Mouse (Mus musculus) midbrain, embryonic 10.5 days (tissue): Measurements from ENCODE around the gene Pak4. TPM values are rescaled to one million over a fixed set of nuclear protein-coding genes. Genes with fewer than 3 reads are reported as not detected.

Source experiments
- DNase-seq: peaks from one replicate; pipeline ENCODE4 v3.0.0-alpha.2; 2017; ENCODE audit warnings: low spot score
- H3K27ac ChIP-seq: fragments of 300-500 bp; sonication (generic); replicated peaks from 2 replicates; pipeline ENCODE4 v1.5.1; 2016; ENCODE audit warnings: mild to moderate bottlenecking
- H3K27me3 ChIP-seq: fragments of 300-500 bp; sonication (generic); 2 replicates; pipeline ENCODE4 v1.6.1; 2016; ENCODE audit warnings: low read depth, mild to moderate bottlenecking; ENCODE audit not compliant: poor library complexity, severe bottlenecking
- H3K36me3 ChIP-seq: fragments of 300-500 bp; sonication (generic); 2 replicates; pipeline ENCODE4 v1.6.1; 2016; ENCODE audit warnings: mild to moderate bottlenecking, moderate library complexity
- H3K4me1 ChIP-seq: fragments of 300-500 bp; sonication (generic); 2 replicates; pipeline ENCODE4 v1.6.1; 2016
- H3K4me3 ChIP-seq: fragments of 300-500 bp; sonication (generic); 2 replicates; pipeline ENCODE4 v1.5.1; 2016; ENCODE audit warnings: mild to moderate bottlenecking, moderate library complexity
- H3K9me3 ChIP-seq: fragments of 300-500 bp; sonication (generic); replicated peaks from 2 replicates; pipeline ENCODE4 v1.6.1; 2016; ENCODE audit warnings: mild to moderate bottlenecking
- WGBS: fragments of 180-500 bp; shearing (Covaris S2); methylation state at CpG from one replicate; pipeline ENCODE4 v1.1.7; 2016; 5-methylcytosine and 5-hydroxymethylcytosine counted together
- polyA plus RNA-seq: library from polyadenylated mRNA; unstranded; fragments of >200 nt; fragmentation: Nextera tagmentation; extraction: Ambion mirVana; gene quantifications from 2 replicates; pipeline ENCODE4 v1.2.1, GENCODE M21; 2016

Gene Pak4
- polyA plus RNA-seq, 1 experiment from 2014 or later, result 66.4 TPM

DNA sequence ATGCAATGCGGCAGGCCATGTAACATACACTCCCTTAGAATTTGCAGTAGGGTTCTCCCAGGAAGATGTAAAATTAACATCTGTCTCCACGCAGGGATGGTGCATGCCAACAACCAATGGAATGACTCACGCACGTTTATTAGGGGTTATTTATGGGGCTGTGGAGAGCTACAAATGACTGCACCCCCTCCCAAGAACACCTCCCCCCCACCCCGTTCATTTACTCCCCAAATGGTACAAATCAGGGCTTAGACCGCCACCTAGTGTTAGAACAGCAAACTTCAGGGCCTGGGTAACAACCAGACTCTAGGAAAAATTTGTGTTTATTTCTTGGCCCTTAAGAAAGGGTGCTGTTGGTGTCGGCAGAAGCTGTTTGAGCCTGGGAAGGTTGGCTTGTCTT, 3.7 kb upstream of the Pak4 start:
- Histone ChIP-seq H3K9me3 (no peaks in the 10 kb centered on the region), H3K4me3 (no peak overlapping the region), H3K27ac (no peak overlapping the region), H3K27me3 (no peaks in the 10 kb centered on the region), H3K4me1 (peaks cover 17% of the 10 kb centered on the region), H3K36me3 (no peaks in the 10 kb centered on the region)
- DNase-seq, result peak; percentile 42
- 31% methylated on average over 7 of the region's 7 CpGs for WGBS

- Histone ChIP-seq H3K9me3 (no peaks in the 10 kb centered on the region), H3K27me3 (no peaks in the 10 kb centered on the region), H3K4me3 (no peak overlapping the region), H3K4me1 (peaks cover 23% of the 10 kb centered on the region), H3K27ac (no peak overlapping the region), H3K36me3 (no peaks in the 10 kb centered on the region)
- peak; percentile 65 for DNase-seq
- WGBS, result 17% methylated on average over 11 of the region's 11 CpGs
Observed at GRCm38 (mm10) chr7:28601029-28601428, 3.0 kb upstream of the Pak4 start.

GRCm38 (mm10) chr7:28598951-28599350, 966 bp upstream of the Pak4 start:
- DNase-seq, result no peak
- Histone ChIP-seq H3K27me3 (no peaks in the 10 kb centered on the region), H3K9me3 (no peaks in the 10 kb centered on the region), H3K4me3 (no peak overlapping the region), H3K36me3 (peaks cover 8% of the 10 kb centered on the region), H3K27ac (peak overlapping the region; percentile 93), H3K4me1 (peaks cover 44% of the 10 kb centered on the region)
- WGBS, result 67% methylated on average over 2 of the region's 2 CpGs

- peak overlapping the region; percentile 93 for H3K27ac ChIP-seq
Observed at GRCm38 (mm10) chr7:28597277-28597570, 761 bp downstream of the Pak4 start.

GRCm38 (mm10) chr7:28596436-28597276, 1.3 kb downstream of the Pak4 start:
- 44% methylated on average over 20 of the region's 20 CpGs for WGBS
- peak overlapping the region; percentile 93 for H3K27ac ChIP-seq
- H3K4me3 ChIP-seq, result peak overlapping the region; percentile 72
- H3K9me3 ChIP-seq, result no peaks in the 10 kb centered on the region
- H3K4me1 ChIP-seq, result peaks cover 66% of the 10 kb centered on the region
- H3K27me3 ChIP-seq, result no peaks in the 10 kb centered on the region
- DNase-seq, result peak; percentile 32
- H3K36me3 ChIP-seq, result peaks cover 8% of the 10 kb centered on the region

More at GRCm38 (mm10) chr7:28597277-28597570, 761 bp downstream of the Pak4 start:
- DNase-seq, result peak; percentile 17
- 15% methylated on average over 9 of the region's 9 CpGs for WGBS
- Histone ChIP-seq H3K4me1 (peaks cover 61% of the 10 kb centered on the region), H3K36me3 (peaks cover 8% of the 10 kb centered on the region), H3K9me3 (no peaks in the 10 kb centered on the region), H3K4me3 (peak overlapping the region; percentile 72), H3K27me3 (no peaks in the 10 kb centered on the region)

DNA sequence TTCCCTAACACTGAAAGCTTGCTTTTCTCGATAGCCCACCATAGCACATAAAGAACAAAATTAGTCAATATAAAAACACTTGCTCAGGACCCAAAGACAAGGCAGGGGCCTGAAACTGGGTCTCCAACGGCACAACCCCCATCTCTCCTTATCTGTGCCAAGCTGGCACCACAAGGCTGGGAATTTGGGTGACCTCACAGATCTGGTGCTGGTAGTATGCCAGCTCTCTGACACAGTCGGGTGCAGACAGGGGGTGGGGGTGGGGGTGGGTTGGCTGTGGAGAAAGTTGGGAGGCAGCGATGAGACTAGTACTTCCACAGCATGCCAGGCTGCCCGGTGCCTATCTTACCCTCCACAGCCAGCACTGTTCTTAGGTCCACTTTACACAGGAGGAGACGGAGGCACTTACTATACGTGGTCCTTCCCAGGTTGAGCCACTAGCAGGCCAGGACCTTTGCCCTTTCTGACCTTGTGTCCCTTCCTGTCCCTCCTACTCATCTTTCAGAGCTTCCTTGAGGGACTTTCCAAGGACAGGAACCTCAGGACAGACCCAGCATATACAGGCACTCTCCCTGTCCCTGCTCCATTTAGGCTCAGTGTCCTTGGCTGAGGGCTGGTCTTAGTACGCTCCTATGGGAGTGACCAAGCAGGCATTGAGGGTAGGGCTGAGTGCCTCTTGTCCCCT, 2.1 kb downstream of the Pak4 start:
- 76% methylated on average over 8 of the region's 8 CpGs for WGBS
- peak overlapping the region; percentile 72 for H3K4me3 ChIP-seq
- H3K36me3 ChIP-seq, result peaks cover 8% of the 10 kb centered on the region
- H3K27me3 ChIP-seq, result no peaks in the 10 kb centered on the region
- H3K27ac ChIP-seq, result peak overlapping the region; percentile 93
- peaks cover 72% of the 10 kb centered on the region for H3K4me1 ChIP-seq
- DNase-seq, result no peak
- H3K9me3 ChIP-seq, result no peaks in the 10 kb centered on the region

DNA sequence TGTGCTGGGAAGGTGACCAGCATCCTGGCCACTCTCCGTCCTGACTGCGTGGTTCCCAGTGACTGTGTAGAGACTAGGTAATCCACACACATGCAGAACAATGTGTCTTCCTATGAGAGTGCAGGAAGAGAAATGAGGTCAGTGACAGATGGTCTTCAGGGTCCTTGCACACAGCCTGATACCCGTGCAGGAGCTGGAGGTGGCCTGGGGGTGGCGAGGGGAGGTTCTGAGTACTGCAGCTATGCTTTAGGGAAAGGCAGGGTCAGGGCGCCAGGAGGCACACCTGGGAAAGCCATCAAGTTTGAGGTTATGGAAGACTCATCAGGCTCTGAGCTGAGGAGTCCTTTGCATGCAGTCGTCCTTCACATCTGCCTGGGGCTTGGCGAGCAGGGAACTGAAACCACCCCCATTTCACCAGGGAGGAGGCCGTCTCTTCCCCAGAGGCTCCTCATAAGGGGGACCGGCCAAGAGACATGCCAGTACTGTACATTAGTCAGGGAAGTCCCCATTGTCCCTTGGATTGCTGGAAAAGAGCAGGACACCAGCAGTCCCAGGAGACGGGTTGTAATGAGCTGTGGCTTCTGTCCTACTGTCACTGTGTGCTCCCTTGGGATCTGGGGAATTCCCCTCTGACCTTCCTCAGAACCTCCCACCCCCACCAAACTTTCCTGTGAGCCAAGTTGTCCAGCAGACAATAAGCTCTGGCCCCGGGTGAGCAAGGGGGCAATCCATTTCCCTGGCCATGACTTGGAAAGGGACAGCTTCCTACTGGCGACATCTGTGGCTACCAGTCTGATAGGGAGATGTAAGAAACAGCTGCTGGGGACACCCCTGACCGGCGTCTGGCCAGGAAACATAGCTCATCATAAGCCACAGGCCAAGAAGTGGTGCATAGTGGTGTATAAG, 4.5 kb downstream of the Pak4 start:
- no peaks in the 10 kb centered on the region for H3K9me3 ChIP-seq
- H3K27ac ChIP-seq, result 0 out of 2 replicates have a peak overlapping the region, but pooled peaks have one; percentile 9
- H3K4me3 ChIP-seq, result no peak overlapping the region
- no peaks in the 10 kb centered on the region for H3K27me3 ChIP-seq
- peaks cover 79% of the 10 kb centered on the region for H3K4me1 ChIP-seq
- H3K36me3 ChIP-seq, result peaks cover 8% of the 10 kb centered on the region
- WGBS, result 72% methylated on average over 14 of the region's 14 CpGs
- no peak for DNase-seq

- no peaks in the 10 kb centered on the region for H3K27me3 ChIP-seq
- DNase-seq, result no peak
- H3K36me3 ChIP-seq, result peaks cover 8% of the 10 kb centered on the region
- H3K4me3 ChIP-seq, result no peak overlapping the region
- H3K9me3 ChIP-seq, result no peaks in the 10 kb centered on the region
- H3K27ac ChIP-seq, result no peak overlapping the region
- 63% methylated on average over 1 of the region's 1 CpGs for WGBS
- H3K4me1 ChIP-seq, result peaks cover 88% of the 10 kb centered on the region
Observed at GRCm38 (mm10) chr7:28591862-28592261, 6.1 kb downstream of the Pak4 start.

GRCm38 (mm10) chr7:28587644-28588043, 10.3 kb downstream of the Pak4 start:
- Histone ChIP-seq H3K9me3 (no peaks in the 10 kb centered on the region), H3K27me3 (no peaks in the 10 kb centered on the region), H3K4me1 (peaks cover 76% of the 10 kb centered on the region), H3K4me3 (no peak overlapping the region), H3K36me3 (peaks cover 6% of the 10 kb centered on the region; the same call in 1 of the 2 replicates), H3K27ac (peak overlapping the region; percentile 62)
- DNase-seq, result peak; percentile 19

- WGBS, result 80% methylated on average over 6 of the region's 6 CpGs
- H3K27ac ChIP-seq, result peak overlapping the region; percentile 50; the same call in 1 of the 2 replicates
- no peaks in the 10 kb centered on the region for H3K9me3 ChIP-seq
- no peak for DNase-seq
- peaks cover 6% of the 10 kb centered on the region; the same call in 1 of the 2 replicates for H3K36me3 ChIP-seq
- no peak overlapping the region for H3K4me3 ChIP-seq
- no peaks in the 10 kb centered on the region for H3K27me3 ChIP-seq
- H3K4me1 ChIP-seq, result peaks cover 68% of the 10 kb centered on the region
Observed at GRCm38 (mm10) chr7:28586663-28587411, 11.1 kb downstream of the Pak4 start.

GRCm38 (mm10) chr7:28585001-28585400, 13.0 kb downstream of the Pak4 start:
- Histone ChIP-seq H3K9me3 (no peaks in the 10 kb centered on the region), H3K4me1 (peaks cover 59% of the 10 kb centered on the region), H3K27ac (peak overlapping the region; percentile 30; the same call in 1 of the 2 replicates), H3K27me3 (no peaks in the 10 kb centered on the region), H3K36me3 (peaks cover 15% of the 10 kb centered on the region), H3K4me3 (no peak overlapping the region)
- 85% methylated on average over 6 of the region's 6 CpGs for WGBS
- DNase-seq, result no peak

GRCm38 (mm10) chr7:28584468-28584867, 13.5 kb downstream of the Pak4 start:
- no peak for DNase-seq
- no peak overlapping the region for H3K4me3 ChIP-seq
- H3K27ac ChIP-seq, result no peak overlapping the region
- no peaks in the 10 kb centered on the region for H3K27me3 ChIP-seq
- H3K36me3 ChIP-seq, result peaks cover 15% of the 10 kb centered on the region
- WGBS, result 80% methylated on average over 4 of the region's 4 CpGs
- peaks cover 60% of the 10 kb centered on the region for H3K4me1 ChIP-seq
- H3K9me3 ChIP-seq, result no peaks in the 10 kb centered on the region
